Mouse (Mus musculus) C2C12 (cell line): ENCODE measurements around the gene Sema7a. TPM values are rescaled to one million over a fixed set of nuclear protein-coding genes. Genes with fewer than 3 reads are reported as not detected.

ENCODE experiments used
- H3K27me3 ChIP-seq: one replicate; pipeline ENCODE4 v1.6.1; 2011; ENCODE audit not compliant: control insufficient read depth, insufficient read depth, insufficient read length
- H3K36me3 ChIP-seq: one replicate; pipeline ENCODE4 v1.6.1; 2011; ENCODE audit not compliant: control insufficient read depth, insufficient read depth
- H3K4me3 ChIP-seq: one replicate; pipeline ENCODE4 v1.5.1; 2011; ENCODE audit warnings: mild to moderate bottlenecking, control low read depth; ENCODE audit not compliant: poor library complexity, insufficient read depth, severe bottlenecking
- H3K79me2 ChIP-seq: one replicate; pipeline ENCODE4 v1.6.1; 2011; ENCODE audit not compliant: control insufficient read depth, insufficient read depth
- H3K79me3 ChIP-seq: one replicate; pipeline ENCODE4 v1.6.1; 2011; ENCODE audit warnings: low read depth, control low read depth
- H3ac ChIP-seq: one replicate; pipeline ENCODE3; 2011; ENCODE audit warnings: low read depth; ENCODE audit not compliant: control insufficient read depth, insufficient read length
- CEBPB ChIP-seq: IDR thresholded peaks from one replicate; pipeline ENCODE4 v1.6.1; 2011; ENCODE audit warnings: low read depth, mild to moderate bottlenecking, control low read depth, moderate library complexity
- CTCF ChIP-seq: IDR thresholded peaks from one replicate; pipeline ENCODE4 v1.5.1; 2011; ENCODE audit not compliant: control insufficient read depth, insufficient read depth, insufficient read length
- FOSL1 ChIP-seq: IDR thresholded peaks from one replicate; pipeline ENCODE4 v1.8.0; 2011; ENCODE audit warnings: mild to moderate bottlenecking, low read length; ENCODE audit not compliant: poor library complexity, insufficient read depth, severe bottlenecking
- MAX ChIP-seq: IDR thresholded peaks from one replicate; pipeline ENCODE4 v1.6.1; 2011; ENCODE audit warnings: mild to moderate bottlenecking, control low read depth
- MYOD1 ChIP-seq: IDR thresholded peaks from one replicate; pipeline ENCODE4 v1.6.1; 2011; ENCODE audit warnings: low read depth; ENCODE audit not compliant: control insufficient read depth, insufficient read length
- MYOG ChIP-seq: IDR thresholded peaks from one replicate; pipeline ENCODE4 v1.6.1; 2011; ENCODE audit not compliant: control insufficient read depth, insufficient read length; ENCODE audit errors: extremely low read depth
- USF1 ChIP-seq: IDR thresholded peaks from one replicate; pipeline ENCODE4 v1.6.1; 2011; ENCODE audit warnings: low read depth, mild to moderate bottlenecking, control low read depth, moderate library complexity
- polyA plus RNA-seq: library from polyadenylated mRNA; unstranded; fragments of >200 nt; fragmentation: generic; extraction: Trizol; gene quantifications from one replicate; pipeline ENCODE4 v1.2.1, GENCODE M21; 2012; ENCODE audit warnings: missing spikeins

Sema7a gene
- polyA plus RNA-seq, 1 experiment, result 53.8 TPM

GRCm38 (mm10) chr9:57964528-57965250 is 24.8 kb downstream of the Sema7a start:
- Histone ChIP-seq H3K36me3 (peaks cover 19% of the 10 kb centered on the region), H3K27me3 (no peaks in the 10 kb centered on the region), H3K79me3 (no peaks in the 10 kb centered on the region), H3K79me2 (no peaks in the 10 kb centered on the region), H3K4me3 (no peak overlapping the region), H3ac (no peak overlapping the region)
- TF ChIP-seq MAX (no peak), USF1 (no peak), MYOG (no peak), FOSL1 (no peak), CEBPB (no peak), MYOD1 (no peak), CTCF (no peak)

- H3K79me3 ChIP-seq, result no peaks in the 10 kb centered on the region
- TF ChIP-seq CTCF, result no peak
- TF ChIP-seq FOSL1, result no peak
- TF ChIP-seq MAX, result no peak
- no peak for TF ChIP-seq USF1
- TF ChIP-seq MYOG, result no peak
- TF ChIP-seq CEBPB, result no peak
- H3K36me3 ChIP-seq, result peaks cover 10% of the 10 kb centered on the region
- H3K4me3 ChIP-seq, result no peak overlapping the region
- H3ac ChIP-seq, result no peak overlapping the region
- no peaks in the 10 kb centered on the region for H3K79me2 ChIP-seq
- H3K27me3 ChIP-seq, result no peaks in the 10 kb centered on the region
Observed at GRCm38 (mm10) chr9:57965281-57966185, 25.6 kb downstream of the Sema7a start.

GRCm38 (mm10) chr9:57967237-57967960 is 27.5 kb downstream of the Sema7a start:
- H3K4me3 ChIP-seq, result no peak overlapping the region
- TF ChIP-seq MYOG (no peak), FOSL1 (no peak), USF1 (no peak), MYOD1 (no peak), CTCF (no peak), MAX (no peak), CEBPB (no peak)

GRCm38 (mm10) chr9:57968166-57968771 is 28.4 kb downstream of the Sema7a start:
- Histone ChIP-seq H3K27me3 (no peaks in the 10 kb centered on the region), H3K79me2 (no peaks in the 10 kb centered on the region), H3K36me3 (no peaks in the 10 kb centered on the region), H3K79me3 (no peaks in the 10 kb centered on the region), H3K4me3 (no peak overlapping the region), H3ac (no peak overlapping the region)
- no peak for TF ChIP-seq MAX
- no peak for TF ChIP-seq FOSL1
- no peak for TF ChIP-seq CTCF
- TF ChIP-seq USF1, result no peak
- no peak for TF ChIP-seq MYOD1
- no peak for TF ChIP-seq MYOG
- TF ChIP-seq CEBPB, result no peak

More at GRCm38 (mm10) chr9:57967237-57967960, 27.5 kb downstream of the Sema7a start:
- H3K36me3 ChIP-seq, result no peaks in the 10 kb centered on the region
- H3ac ChIP-seq, result no peak overlapping the region
- no peaks in the 10 kb centered on the region for H3K79me2 ChIP-seq
- H3K79me3 ChIP-seq, result no peaks in the 10 kb centered on the region
- H3K27me3 ChIP-seq, result no peaks in the 10 kb centered on the region

- Histone ChIP-seq H3K27me3 (no peaks in the 10 kb centered on the region), H3K79me3 (no peaks in the 10 kb centered on the region)
- TF ChIP-seq USF1 (no peak), CTCF (no peak), MYOG (no peak), MYOD1 (no peak), FOSL1 (no peak), CEBPB (no peak), MAX (no peak)
Observed at GRCm38 (mm10) chr9:57968783-57969542, 29.1 kb downstream of the Sema7a start.

More at GRCm38 (mm10) chr9:57968783-57969542, 29.1 kb downstream of the Sema7a start:
- Histone ChIP-seq H3ac (no peak overlapping the region), H3K36me3 (no peaks in the 10 kb centered on the region), H3K79me2 (no peaks in the 10 kb centered on the region), H3K4me3 (no peak overlapping the region)
